Mouse (Mus musculus): ENCODE results near the gene Zkscan14. TPM values are rescaled to one million over a fixed set of nuclear protein-coding genes. Genes with fewer than 3 reads are reported as not detected.

The Zkscan14 gene
- 8.3 TPM for polyA plus RNA-seq (2014; fragmentation: Illumina TruSeq; extraction: RNeasy Lipid Tissue Mini Kit (QIAGEN cat#74804); ENCODE audit: low read depth, low replicate concordance)

GRCm38 (mm10) chr5:145201321-145201991, at the start of gene Zkscan14:
TSS of gene Zkscan14 (minus strand) at chr5:145201868.

GRCm38 (mm10) chr5:145231367-145231871, 29.8 kb upstream of the Zkscan14 start, which contains the start of gene Zfp655:
TSS of gene Zfp655 (plus strand) at chr5:145231715.

DNA sequence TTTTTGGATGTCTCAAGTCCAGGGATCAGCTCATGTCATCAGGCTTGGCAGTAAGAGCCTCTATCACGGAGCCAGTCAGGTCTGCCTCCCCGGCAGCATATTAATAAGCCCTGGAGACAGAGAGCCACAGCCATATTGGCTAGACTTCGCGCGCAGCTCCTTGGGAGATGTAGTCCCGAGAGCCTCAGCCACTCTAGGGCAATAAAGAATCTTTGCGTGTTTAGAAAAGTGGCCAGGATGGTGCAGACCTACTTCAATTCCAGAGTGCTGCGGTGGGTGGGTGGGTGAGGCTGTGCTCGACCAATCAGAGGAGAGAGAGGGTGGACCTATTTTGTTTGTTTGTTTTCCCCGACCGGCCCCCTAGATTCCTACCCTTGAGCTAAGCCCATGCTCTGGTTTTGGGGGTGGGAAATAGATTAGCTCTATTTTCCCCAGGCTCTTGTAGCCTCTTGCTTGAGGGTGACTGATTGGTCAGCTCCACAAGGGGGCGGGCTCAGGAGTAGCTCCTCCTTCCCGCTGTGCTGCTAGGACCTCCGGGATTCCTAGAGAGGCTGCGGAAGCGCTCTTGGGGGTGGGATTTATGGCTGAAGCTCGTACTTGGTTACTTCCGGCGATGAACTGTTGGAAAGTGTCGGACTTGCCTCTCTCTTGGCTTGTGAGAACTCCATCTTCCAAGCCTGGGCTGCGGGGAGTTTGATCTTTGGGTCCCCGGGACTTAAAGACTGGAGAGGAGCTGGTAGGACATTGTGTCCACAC, 2.4 kb upstream of the Zkscan14 start, which contains the start of gene Zkscan5:
Gene Zkscan5, plus strand, starts transcription at position 627 of the 756 bp plus-strand sequence.

GRCm38 (mm10) chr5:145191962-145192361, 9.7 kb downstream of the Zkscan14 start, which contains the start of gene Atp5j2:
TSS of gene Atp5j2 (minus strand) at chr5:145192062.

GRCm38 (mm10) chr5:145166536-145167305, 34.9 kb downstream of the Zkscan14 start, which contains the start of the genes Ptcd1 and Cpsf4:
TSS of gene Ptcd1 (minus strand) at chr5:145167108.
TSS of gene Cpsf4 (plus strand) at chr5:145167213.

Other genes with a start within 250 kb of the Zkscan14 start
- gene Smurf1, start 236.0 kb downstream of the Zkscan14 start, polyA plus RNA-seq (2014; fragmentation: Illumina TruSeq; extraction: RNeasy Lipid Tissue Mini Kit (QIAGEN cat#74804); ENCODE audit: low read depth, low replicate concordance), result 24.7 TPM
- 1.9 TPM for gene Gm4871, start 169.1 kb downstream of the Zkscan14 start, polyA plus RNA-seq (2014; fragmentation: Illumina TruSeq; extraction: RNeasy Lipid Tissue Mini Kit (QIAGEN cat#74804); ENCODE audit: low read depth, low replicate concordance)
- gene 1700018F24Rik, start 158.9 kb downstream of the Zkscan14 start, polyA plus RNA-seq (2014; fragmentation: Illumina TruSeq; extraction: RNeasy Lipid Tissue Mini Kit (QIAGEN cat#74804); ENCODE audit: low read depth, low replicate concordance), result 2.1 TPM
- gene Arpc1a, start 118.0 kb downstream of the Zkscan14 start, polyA plus RNA-seq (2014; fragmentation: Illumina TruSeq; extraction: RNeasy Lipid Tissue Mini Kit (QIAGEN cat#74804); ENCODE audit: low read depth, low replicate concordance), result 144 TPM
- 0.11 TPM for gene Kpna7, start 117.8 kb downstream of the Zkscan14 start, polyA plus RNA-seq (2014; fragmentation: Illumina TruSeq; extraction: RNeasy Lipid Tissue Mini Kit (QIAGEN cat#74804); ENCODE audit: low read depth, low replicate concordance)
- gene Arpc1b, start 87.7 kb downstream of the Zkscan14 start, polyA plus RNA-seq (2014; fragmentation: Illumina TruSeq; extraction: RNeasy Lipid Tissue Mini Kit (QIAGEN cat#74804); ENCODE audit: low read depth, low replicate concordance), result 316 TPM
- gene Pdap1, start 61.6 kb downstream of the Zkscan14 start, polyA plus RNA-seq (2014; fragmentation: Illumina TruSeq; extraction: RNeasy Lipid Tissue Mini Kit (QIAGEN cat#74804); ENCODE audit: low read depth, low replicate concordance), result 75.4 TPM
- 100 TPM for gene Bud31, start 61.5 kb downstream of the Zkscan14 start, polyA plus RNA-seq (2014; fragmentation: Illumina TruSeq; extraction: RNeasy Lipid Tissue Mini Kit (QIAGEN cat#74804); ENCODE audit: low read depth, low replicate concordance)
- gene Ptcd1, start 34.8 kb downstream of the Zkscan14 start, polyA plus RNA-seq (2014; fragmentation: Illumina TruSeq; extraction: RNeasy Lipid Tissue Mini Kit (QIAGEN cat#74804); ENCODE audit: low read depth, low replicate concordance), result 14.8 TPM
- 19.5 TPM for gene Cpsf4, start 34.7 kb downstream of the Zkscan14 start, polyA plus RNA-seq (2014; fragmentation: Illumina TruSeq; extraction: RNeasy Lipid Tissue Mini Kit (QIAGEN cat#74804); ENCODE audit: low read depth, low replicate concordance)
- 228 TPM for gene Atp5j2, start 9.8 kb downstream of the Zkscan14 start, polyA plus RNA-seq (2014; fragmentation: Illumina TruSeq; extraction: RNeasy Lipid Tissue Mini Kit (QIAGEN cat#74804); ENCODE audit: low read depth, low replicate concordance)
- 10.3 TPM for gene Zkscan5, start 2.7 kb upstream of the Zkscan14 start, polyA plus RNA-seq (2014; fragmentation: Illumina TruSeq; extraction: RNeasy Lipid Tissue Mini Kit (QIAGEN cat#74804); ENCODE audit: low read depth, low replicate concordance)
- 23.3 TPM for gene Zfp655, start 29.8 kb upstream of the Zkscan14 start, polyA plus RNA-seq (2014; fragmentation: Illumina TruSeq; extraction: RNeasy Lipid Tissue Mini Kit (QIAGEN cat#74804); ENCODE audit: low read depth, low replicate concordance)
- 14.2 TPM for gene Zscan25, start 78.6 kb upstream of the Zkscan14 start, polyA plus RNA-seq (2014; fragmentation: Illumina TruSeq; extraction: RNeasy Lipid Tissue Mini Kit (QIAGEN cat#74804); ENCODE audit: low read depth, low replicate concordance)
- gene Cyp3a57, start 143.4 kb upstream of the Zkscan14 start, polyA plus RNA-seq (2014; fragmentation: Illumina TruSeq; extraction: RNeasy Lipid Tissue Mini Kit (QIAGEN cat#74804); ENCODE audit: low read depth, low replicate concordance), result not detected

Data from adipose tissue, adult 10 weeks (tissue).